Mouse (Mus musculus) brain, adult 2 months (tissue): ENCODE measurements around the gene Kcnj11.
A peak's percentile ranks its signal among the peaks of the same experiment; 100 is the strongest.

Experiments
- DNase-seq: peaks from one replicate; pipeline ENCODE4 v3.0.0; 2011; ENCODE audit warnings: low read depth, low spot score

Gene Kcnj11

GRCm38 (mm10) chr7:46100563-46100962, at the start of gene Kcnj11:
Gene Kcnj11 (minus strand): TSS chr7:46100764.
- DNase-seq: peak; percentile 95

DNA sequence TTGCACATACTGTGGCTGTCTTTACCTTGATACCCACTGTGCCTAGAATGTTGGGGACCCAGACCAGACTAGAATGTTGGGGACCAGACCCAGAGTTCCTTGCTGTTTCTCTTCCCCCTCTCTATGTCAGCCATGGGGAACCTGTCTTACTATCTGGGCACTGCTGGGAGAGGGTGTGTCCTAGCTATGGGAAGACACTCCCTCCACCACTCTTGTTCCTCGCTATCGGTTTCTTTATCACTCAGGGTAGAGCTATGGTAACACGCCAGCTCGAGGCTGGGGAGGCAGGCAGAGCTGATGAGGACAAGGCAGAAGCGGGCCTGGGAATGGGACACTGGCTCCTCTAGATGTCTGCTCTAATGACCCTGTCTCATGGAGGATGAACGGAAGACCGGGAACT, 46.9 kb upstream of the Kcnj11 start:
- no peak for DNase-seq

DNA sequence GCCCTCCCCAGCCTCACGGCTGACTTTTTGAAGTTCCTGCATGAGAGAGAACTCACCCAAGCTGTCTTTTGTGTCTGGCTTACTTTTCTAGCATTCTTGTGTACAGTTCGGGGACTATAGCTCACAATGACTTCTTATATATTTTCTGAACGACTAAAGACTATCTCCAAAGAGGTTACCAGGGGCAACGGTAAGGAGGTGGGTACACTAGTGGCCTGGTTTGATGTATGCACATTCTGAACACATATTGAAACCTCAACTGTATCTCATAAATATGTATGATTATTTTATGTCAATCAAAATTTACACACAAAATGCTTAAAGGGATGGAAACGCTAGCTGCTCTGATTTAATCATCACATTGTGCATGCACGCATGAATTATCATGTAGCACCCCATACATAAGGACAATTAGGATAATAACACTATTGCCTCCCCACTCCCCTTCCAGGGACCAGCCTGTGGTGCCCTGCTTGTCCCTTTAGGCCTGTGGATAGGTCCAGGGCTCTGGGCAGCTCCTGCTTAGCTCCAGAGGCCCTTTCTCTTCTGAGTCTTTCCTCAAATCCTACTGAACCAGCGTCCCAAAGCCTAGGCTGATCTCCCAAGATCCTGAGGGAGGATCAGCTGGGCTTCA, 46.2 kb upstream of the Kcnj11 start:
- DNase-seq: no peak

DNA sequence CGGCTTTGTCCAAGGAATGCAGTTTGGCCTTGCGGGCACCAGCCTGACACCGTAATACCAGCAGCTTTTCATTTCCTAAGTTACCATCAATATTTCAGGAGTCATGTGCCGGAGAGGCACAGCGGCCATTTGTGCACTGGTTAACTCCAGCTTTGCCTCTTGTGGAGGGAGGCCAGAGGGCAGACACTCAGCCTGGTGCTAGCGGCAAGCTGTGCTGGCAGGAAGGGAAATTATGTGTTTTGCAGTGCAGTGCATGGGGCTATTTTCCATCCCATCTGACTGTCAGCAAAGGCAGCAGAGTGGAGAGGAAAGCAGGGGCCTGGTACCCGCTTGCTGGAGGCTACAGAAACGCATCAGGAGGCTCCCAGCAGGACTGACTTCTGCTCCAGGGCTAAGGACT, 43.5 kb upstream of the Kcnj11 start:
- DNase-seq: peak; percentile 64

DNA sequence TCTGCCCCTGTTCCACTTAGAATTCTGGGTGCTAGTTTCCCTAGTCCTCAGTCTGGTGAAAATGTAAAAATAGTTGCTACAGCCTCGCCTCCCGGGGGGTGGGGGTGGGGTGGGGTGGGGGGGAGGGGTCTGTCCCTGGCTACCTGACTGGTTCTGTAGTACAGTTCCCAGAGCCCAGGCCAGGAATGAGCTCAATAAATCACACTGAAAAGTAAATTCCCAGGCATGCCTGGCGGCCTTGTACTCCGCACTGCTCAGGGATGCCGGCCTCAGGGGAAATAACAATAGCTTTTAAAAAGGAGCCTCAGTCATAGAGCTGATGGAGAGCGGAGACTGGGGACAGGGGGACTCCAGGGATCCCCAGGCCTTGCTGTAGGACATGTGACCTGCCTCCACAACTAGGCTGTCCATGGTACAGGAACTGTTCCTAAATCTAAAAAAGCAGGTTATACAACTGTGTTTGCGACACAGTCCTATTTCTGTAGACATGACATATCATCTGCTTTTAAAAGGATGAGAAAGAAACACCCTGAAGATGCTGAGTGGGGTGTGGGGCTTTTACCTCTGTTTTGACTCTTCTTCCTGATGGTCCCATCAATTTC, 37.9 kb upstream of the Kcnj11 start:
- peak; percentile 79 for DNase-seq

GRCm38 (mm10) chr7:46133858-46134257, 33.3 kb upstream of the Kcnj11 start:
- DNase-seq: no peak

DNA sequence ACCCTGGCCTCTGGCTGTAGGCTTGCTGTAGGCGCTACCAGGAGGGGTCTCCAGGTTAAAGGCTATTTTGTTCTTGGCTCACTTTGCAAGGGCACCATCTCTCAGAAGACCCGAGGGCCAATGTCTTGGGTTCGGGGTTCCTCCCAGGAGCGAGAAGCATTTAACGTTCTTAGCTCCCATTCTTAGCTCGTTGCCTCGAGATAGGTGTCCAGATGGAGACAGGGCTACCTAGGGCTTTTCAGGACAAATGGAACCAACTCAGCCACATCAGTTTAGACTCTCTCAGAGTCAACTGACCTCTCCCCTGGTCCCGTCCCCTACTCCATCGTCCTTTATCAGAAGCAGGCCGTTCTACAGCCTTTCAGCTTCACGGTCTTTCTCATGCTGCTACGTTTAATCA, 31.7 kb upstream of the Kcnj11 start:
- peak; percentile 54 for DNase-seq

DNA sequence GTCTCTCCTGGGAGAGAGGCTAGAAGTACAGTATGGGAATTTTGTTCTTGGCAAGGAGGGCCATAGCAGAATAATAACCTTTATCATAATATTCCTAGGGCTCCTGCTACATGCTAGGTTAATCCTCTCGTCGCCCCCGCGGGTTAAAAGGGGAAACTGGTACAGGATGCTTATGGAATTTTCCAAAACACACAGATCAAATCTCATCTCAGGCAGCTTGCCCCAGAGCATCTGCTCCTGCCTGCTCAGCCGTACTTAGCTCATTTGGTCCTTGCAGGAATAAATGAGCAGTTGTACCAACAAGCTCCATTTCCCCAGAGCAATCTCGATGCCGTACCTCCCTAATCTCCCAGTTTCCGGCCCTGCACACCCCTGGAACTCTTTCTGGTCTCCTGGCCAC, 31.2 kb upstream of the Kcnj11 start:
- peak; percentile 91 for DNase-seq

DNA sequence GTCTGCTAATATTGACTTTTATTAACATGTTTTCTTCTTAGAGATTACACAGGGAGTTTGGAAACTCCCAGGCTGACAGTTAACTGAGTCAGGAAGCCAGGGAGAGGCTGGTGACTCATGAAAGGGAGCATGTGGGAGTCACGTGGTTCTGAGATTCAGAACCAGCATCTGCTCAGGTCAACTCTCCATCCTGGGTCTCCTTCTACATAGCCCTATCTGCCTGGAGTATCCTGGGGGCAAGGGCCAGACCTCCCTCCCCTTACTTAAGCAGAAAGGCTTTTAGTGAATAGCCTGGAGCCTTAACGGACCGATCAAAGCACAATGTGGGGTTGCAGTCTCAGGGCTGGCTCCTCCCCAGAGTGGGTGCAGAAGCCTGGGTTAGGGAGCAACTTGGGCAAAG, 30.7 kb upstream of the Kcnj11 start:
- DNase-seq: peak; percentile 93

- DNase-seq: no peak
Observed at GRCm38 (mm10) chr7:46130723-46131122, 30.2 kb upstream of the Kcnj11 start.

GRCm38 (mm10) chr7:46129463-46130179, 29.1 kb upstream of the Kcnj11 start:
- peak; percentile 45 for DNase-seq

DNA sequence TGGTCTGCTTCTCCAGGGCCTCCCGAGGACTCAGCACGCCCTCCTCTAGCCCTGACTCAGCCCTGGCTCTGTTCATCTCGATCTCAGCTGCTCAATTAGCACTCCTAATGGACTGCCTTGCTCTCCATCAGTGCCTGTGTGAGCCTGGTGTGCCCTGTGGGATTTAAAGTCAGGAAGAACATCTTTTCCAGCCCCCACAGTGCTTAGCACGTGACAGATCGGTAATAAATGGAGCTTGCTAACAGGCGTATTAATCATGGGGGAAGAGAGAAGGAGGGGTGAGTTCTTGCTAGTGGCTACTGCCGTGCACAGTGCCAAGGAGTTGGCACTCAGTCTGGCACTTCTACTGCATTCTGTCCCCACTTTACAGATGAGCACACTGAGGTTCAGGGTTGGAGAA, 27.6 kb upstream of the Kcnj11 start:
- DNase-seq: peak; percentile 53

- DNase-seq: no peak
Observed at GRCm38 (mm10) chr7:46125340-46125739, 24.8 kb upstream of the Kcnj11 start.

DNA sequence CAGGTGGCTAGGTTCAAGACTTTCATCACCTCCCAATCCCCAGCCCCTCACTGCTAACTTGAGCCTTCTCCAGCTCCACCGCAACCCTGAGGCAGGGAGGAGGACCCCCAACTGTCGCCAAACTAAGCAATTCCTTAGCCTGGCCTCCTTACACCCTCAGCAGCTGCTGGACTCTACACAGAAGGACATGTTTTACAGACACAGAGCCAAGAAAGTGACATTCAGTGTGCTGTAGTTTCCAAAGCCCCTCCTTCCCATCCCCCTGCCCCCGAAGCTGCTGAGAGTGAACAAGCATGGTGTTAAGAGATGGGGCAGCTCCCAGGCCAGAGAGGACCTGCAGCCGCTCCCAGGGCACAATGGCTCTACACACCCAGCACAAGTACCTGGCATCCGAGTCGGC, 23.9 kb upstream of the Kcnj11 start:
- DNase-seq: no peak

GRCm38 (mm10) chr7:46122964-46123363, 22.4 kb upstream of the Kcnj11 start:
- no peak for DNase-seq

DNA sequence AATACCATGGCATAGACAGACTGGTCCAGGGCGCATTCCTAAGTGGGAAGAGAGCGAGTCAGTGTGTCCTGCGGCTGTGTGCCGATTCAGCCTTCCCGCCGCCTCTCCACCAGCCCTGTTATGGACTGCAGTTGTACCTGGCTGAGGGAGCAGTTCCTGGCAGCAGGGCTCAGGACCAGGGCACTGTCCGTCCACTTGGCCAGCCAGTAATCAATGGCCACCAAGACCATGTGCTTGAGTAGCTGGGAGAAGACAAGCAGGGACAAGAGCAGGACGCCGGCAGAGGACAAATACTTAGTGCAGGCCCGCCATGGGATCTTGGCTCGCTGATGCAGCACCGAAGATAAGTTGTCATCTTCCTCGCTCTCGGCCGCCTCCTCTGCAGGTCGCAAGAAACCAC, 16.5 kb upstream of the Kcnj11 start:
- no peak for DNase-seq

GRCm38 (mm10) chr7:46116118-46116581, 15.6 kb upstream of the Kcnj11 start:
- DNase-seq: no peak

DNA sequence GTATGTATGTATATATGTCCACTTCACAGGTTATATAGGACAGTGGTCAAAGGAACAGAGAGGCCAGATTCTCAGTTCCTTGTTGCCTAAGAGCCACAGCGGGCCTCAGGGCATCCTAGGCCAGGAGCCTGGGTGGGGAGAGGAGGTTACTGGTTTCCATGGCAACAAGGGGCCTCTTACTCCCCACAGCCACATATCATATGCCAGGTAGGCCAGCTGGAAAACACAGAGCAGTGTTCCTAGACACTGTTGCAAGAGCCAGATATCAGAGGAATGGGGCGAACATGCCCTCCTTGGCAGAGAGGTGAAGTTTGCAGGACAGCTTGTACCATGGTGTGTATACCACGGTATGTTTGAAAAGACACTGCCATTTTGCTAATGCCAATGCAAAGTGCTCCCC, 12.9 kb upstream of the Kcnj11 start:
- peak; percentile 86 for DNase-seq

GRCm38 (mm10) chr7:46111938-46112337, 11.4 kb upstream of the Kcnj11 start:
- no peak for DNase-seq

DNA sequence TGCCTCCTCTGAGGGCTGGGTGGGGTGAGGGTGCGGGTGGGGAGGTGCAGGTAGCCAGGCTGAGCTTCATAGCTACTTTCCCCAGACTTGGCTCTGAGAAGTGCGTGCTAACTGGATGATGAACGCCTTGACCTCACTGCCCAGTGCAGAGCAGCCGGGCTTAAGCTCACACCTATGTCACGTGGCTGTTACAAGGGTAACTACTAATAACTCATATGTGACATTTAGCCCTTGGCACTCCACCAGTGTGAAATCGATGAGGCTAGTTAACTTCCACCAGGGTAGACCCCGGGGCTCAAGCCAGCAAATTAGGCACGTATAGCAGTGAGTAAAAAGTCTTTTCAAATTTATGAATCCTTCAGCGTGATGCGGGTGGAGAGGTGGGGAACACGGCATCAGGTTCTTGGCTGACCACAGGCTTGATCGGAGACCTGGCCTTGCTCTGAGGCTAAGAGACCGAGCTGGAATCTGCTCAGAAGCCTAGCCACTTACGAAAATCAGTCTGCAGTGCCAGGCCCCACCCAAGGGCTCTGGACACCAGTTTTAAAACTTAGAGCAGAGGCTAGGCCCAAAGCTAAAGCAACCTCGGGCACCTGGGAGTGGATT, 10.8 kb upstream of the Kcnj11 start:
- no peak for DNase-seq

DNA sequence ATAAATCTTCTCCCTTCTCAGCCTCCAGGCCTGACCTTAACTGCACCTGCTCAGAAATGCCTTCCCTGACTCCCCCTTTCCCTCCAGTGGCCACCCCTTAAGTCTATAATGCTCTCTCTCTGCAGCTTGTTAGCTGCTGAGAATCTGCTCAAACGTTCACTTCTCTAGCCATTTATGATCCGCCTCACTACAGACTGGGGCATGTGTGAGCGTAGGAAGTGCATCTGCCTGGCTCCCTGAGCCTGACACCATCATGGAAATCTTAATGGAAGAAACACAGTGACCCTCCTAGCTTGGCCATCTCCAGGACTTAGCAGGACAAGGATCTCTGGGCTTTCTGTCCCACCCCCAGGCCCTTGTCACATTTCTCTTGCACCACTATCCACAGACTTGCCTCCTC, 9.5 kb upstream of the Kcnj11 start:
- DNase-seq: peak; percentile 53

- no peak for DNase-seq
Observed at GRCm38 (mm10) chr7:46105484-46105883, 4.9 kb upstream of the Kcnj11 start.
